Mouse (Mus musculus) yolk sac, embryonic 10.5 days (tissue): ENCODE data around the gene Olfr548-ps1.

ENCODE experiments used
- DNase-seq: peaks from one replicate; pipeline ENCODE4 v3.0.0-alpha.2; 2017; ENCODE audit warnings: low spot score

Gene Olfr548-ps1

GRCm38 (mm10) chr7:102573174-102573830 lies 32.6 kb downstream of the Olfr548-ps1 start:
- no peak for DNase-seq

- no peak for DNase-seq
These were observed 35.3 kb downstream of the Olfr548-ps1 start for GRCm38 (mm10) chr7:102575998-102576397.

GRCm38 (mm10) chr7:102591786-102592185 lies 51.1 kb downstream of the Olfr548-ps1 start, which contains the start of gene Olfr551:
Gene Olfr551, minus strand, starts transcription at chr7:102591886.
- no peak for DNase-seq
